In the genomic region with DNA sequence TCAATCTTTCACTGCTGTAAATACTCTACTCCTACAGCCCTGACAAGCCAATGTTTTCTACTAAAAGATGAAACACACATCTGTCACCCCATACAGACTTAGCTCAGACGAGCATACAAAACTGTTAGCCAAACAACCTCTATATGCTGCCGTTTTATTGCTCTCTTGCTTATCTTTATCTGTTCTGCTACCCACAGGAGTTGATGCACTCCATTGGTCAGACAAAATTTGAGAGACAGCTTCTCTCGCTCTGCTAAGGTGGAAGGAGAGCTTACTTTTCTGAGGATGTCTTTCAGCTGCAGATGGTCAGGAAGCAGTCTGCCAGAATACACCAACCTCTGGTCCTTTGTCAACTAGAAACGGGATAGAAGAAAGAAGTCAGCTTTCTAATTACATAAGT, we compare ENCODE assay signal across 30 mouse cellular contexts. TPM values are rescaled to one million over a fixed set of nuclear protein-coding genes. Genes with fewer than 3 reads are reported as not detected.
DNase-seq lines count a peak whose midpoint lies in the region; ATAC-seq and TF ChIP-seq lines count a peak whose summit lies in the region.
"Had no signal": no experiment of that assay in that cellular context is flagged by ENCODE, and none has a peak within 500 bp of the region (broad histone marks: within the 10 kb centered on the region; RNA-seq: fewer than 3 reads in every experiment).

No protein-coding gene starts in this region.

- H3K27ac ChIP-seq in lung, embryonic 15.5 days: 0 out of 2 replicates have a peak overlapping the region, but pooled peaks have one; percentile 24
- no peak overlapping the region for H3K27ac ChIP-seq in lung, postnatal 0 days (ENCODE audit: low read length)
- H3K27ac ChIP-seq in neural tube, embryonic 15.5 days (replicated peaks): no peak overlapping the region
- H3K27ac ChIP-seq: embryonic facial prominence, embryonic 15.5 days; forebrain, embryonic 15.5 days; heart, embryonic 10.5 days; hindbrain, embryonic 13.5 days; hindbrain, postnatal 0 days had no signal

- no peaks in the 10 kb centered on the region for H3K27me3 ChIP-seq in lung, embryonic 15.5 days
- H3K27me3 ChIP-seq in lung, postnatal 0 days (replicated peaks; ENCODE audit: insufficient read depth, low read length): no peaks in the 10 kb centered on the region
- no peaks in the 10 kb centered on the region for H3K27me3 ChIP-seq in neural tube, embryonic 15.5 days (replicated peaks)
- H3K27me3 ChIP-seq: CH12.LX; embryonic facial prominence, embryonic 15.5 days; forebrain, embryonic 15.5 days; hindbrain, embryonic 13.5 days had no signal

- no peak overlapping the region for H3K9ac ChIP-seq in lung, embryonic 15.5 days
- no peak overlapping the region for H3K9ac ChIP-seq in lung, postnatal 0 days (replicated peaks; ENCODE audit: low read depth)
- H3K9ac ChIP-seq in neural tube, embryonic 15.5 days (replicated peaks): no peak overlapping the region
- H3K9ac ChIP-seq: embryonic facial prominence, embryonic 15.5 days; forebrain, embryonic 15.5 days; hindbrain, embryonic 13.5 days had no signal

- TF ChIP-seq CTCF in lung, postnatal 0 days (IDR thresholded peaks at IDR 0.05): no peak

- H3K36me3 ChIP-seq in lung, embryonic 15.5 days: 0 out of 2 replicates have a peak, but pooled peaks cover 5% of the 10 kb centered on the region
- 0 out of 2 replicates have a peak, but pooled peaks cover 3% of the 10 kb centered on the region for H3K36me3 ChIP-seq in lung, postnatal 0 days (ENCODE audit: insufficient read depth, low read length)
- H3K36me3 ChIP-seq in neural tube, embryonic 15.5 days: peaks cover 8% of the 10 kb centered on the region
- H3K36me3 ChIP-seq: forebrain, embryonic 15.5 days had no signal

- intact Hi-C loops in heart, postnatal 25 days (cut with DNase I): no loop called here

- H3K4me1 ChIP-seq in lung, embryonic 15.5 days: peaks cover 7% of the 10 kb centered on the region
- peaks cover 2% of the 10 kb centered on the region; the same call in 1 of the 2 replicates for H3K4me1 ChIP-seq in lung, postnatal 0 days (ENCODE audit: insufficient read depth, low read depth, low read length)
- H3K4me1 ChIP-seq in neural tube, embryonic 15.5 days: no peaks in the 10 kb centered on the region
- H3K4me1 ChIP-seq: embryonic facial prominence, embryonic 15.5 days; forebrain, embryonic 15.5 days; heart, embryonic 10.5 days; hindbrain, embryonic 13.5 days had no signal

- peak; percentile 44 for DNase-seq in heart, adult 11 months
- no peak for DNase-seq in heart, postnatal 25 days (ENCODE audit: low spot score)
- no peak for DNase-seq in lung, postnatal 0 days (ENCODE audit: low spot score)
- DNase-seq: adrenal gland, adult 8-10 months; adrenal gland, postnatal 36 days; cerebellum, adult 11 months; cerebellum, adult 8-10 months; cerebellum, postnatal 14 days; embryo, embryonic 11 days; gastrocnemius, postnatal 25 days; heart, adult 18-20 months; heart, postnatal 10 days had no signal

- TF ChIP-seq EP300 in lung, postnatal 0 days (IDR thresholded peaks at IDR 0.05): no peak

- no peak for ATAC-seq in lung, embryonic 15.5 days (ENCODE audit: borderline replicate concordance, extremely low read depth, low FRiP score, low TSS enrichment)
- ATAC-seq in lung, postnatal 0 days: no peak
- 0 out of 2 replicates have a peak, but pooled peaks have one; percentile 50 for ATAC-seq in megakaryocyte progenitor cell, adult 5-6 weeks (replicated peaks; ENCODE audit: poor library complexity)
- no peak for ATAC-seq in neural tube, embryonic 15.5 days (ENCODE audit: low FRiP score)
- ATAC-seq in erythroblast, adult 5-6 weeks (replicated peaks; ENCODE audit: low FRiP score, poor library complexity, severe bottlenecking): no peak
- ATAC-seq: forebrain, embryonic 15.5 days; hindbrain, postnatal 0 days had no signal

- 51% methylated on average over 4 of the region's 4 CpGs for WGBS in lung, embryonic 15.5 days
- WGBS in lung, postnatal 0 days: 56% methylated on average over 4 of the region's 4 CpGs
- 63% methylated on average over 4 of the region's 4 CpGs for WGBS in neural tube, embryonic 15.5 days

- no peak overlapping the region for H3K4me2 ChIP-seq in lung, embryonic 15.5 days
- H3K4me2 ChIP-seq in lung, postnatal 0 days (replicated peaks; ENCODE audit: low read depth, low read length): no peak overlapping the region
- no peak overlapping the region for H3K4me2 ChIP-seq in neural tube, embryonic 15.5 days
- H3K4me2 ChIP-seq: embryonic facial prominence, embryonic 15.5 days; forebrain, embryonic 15.5 days; hindbrain, embryonic 13.5 days had no signal

- no peaks in the 10 kb centered on the region for H3K9me3 ChIP-seq in lung, embryonic 15.5 days
- no peaks in the 10 kb centered on the region for H3K9me3 ChIP-seq in lung, postnatal 0 days (ENCODE audit: low read length)
- H3K9me3 ChIP-seq in neural tube, embryonic 15.5 days (replicated peaks): no peaks in the 10 kb centered on the region
- H3K9me3 ChIP-seq: embryonic facial prominence, embryonic 15.5 days; forebrain, embryonic 15.5 days; heart, embryonic 10.5 days; hindbrain, embryonic 13.5 days had no signal

- H3K4me3 ChIP-seq in lung, embryonic 15.5 days: no peak overlapping the region
- H3K4me3 ChIP-seq in lung, postnatal 0 days (ENCODE audit: low read depth, low read length): no peak overlapping the region
- H3K4me3 ChIP-seq in neural tube, embryonic 15.5 days (replicated peaks): no peak overlapping the region
- H3K4me3 ChIP-seq: embryonic facial prominence, embryonic 15.5 days; forebrain, embryonic 15.5 days; heart, embryonic 10.5 days; hindbrain, embryonic 13.5 days had no signal

RNA-seq across cellular contexts. Expression of a gene that starts 18.7 kb away (rescaled TPM):
- total RNA-seq in heart, postnatal 25 days (2021): 10 to 100 TPM; 33.4 to 37.8 TPM
- polyA plus RNA-seq in lung, embryonic 15.5 days (2015; fragmentation: Nextera tagmentation; extraction: Ambion mirVana): 31.4 and 32.0 TPM in 2 replicates
- 36.2 and 39.3 TPM in 2 replicates for polyA plus RNA-seq in lung, postnatal 0 days (2015; fragmentation: Nextera tagmentation; extraction: Ambion mirVana)
- total RNA-seq in megakaryocyte progenitor cell, adult 5-6 weeks (2015): 36.6 and 36.8 TPM in 2 replicates
- 12.0 and 18.2 TPM in 2 replicates for total RNA-seq in megakaryocyte progenitor cell, adult 5-6 weeks (2017)
- polyA plus RNA-seq in neural tube, embryonic 15.5 days (2015; fragmentation: Nextera tagmentation; extraction: Ambion mirVana): 31.6 and 33.9 TPM in 2 replicates
- total RNA-seq in erythroblast, adult 5-6 weeks (2015; ENCODE audit: low replicate concordance): 47.1 and 48.7 TPM in 2 replicates
- total RNA-seq in erythroblast, adult 5-6 weeks (2017; ENCODE audit: low replicate concordance): 28.2 and 30.0 TPM in 2 replicates

RNA-seq across cellular contexts. Expression of a gene that starts 43.7 kb away (rescaled TPM):
- not detected for total RNA-seq in heart, postnatal 25 days (2021)
- not detected in 2 replicates for polyA plus RNA-seq in lung, embryonic 15.5 days (2015; fragmentation: Nextera tagmentation; extraction: Ambion mirVana)
- polyA plus RNA-seq in lung, postnatal 0 days (2015; fragmentation: Nextera tagmentation; extraction: Ambion mirVana): not detected in 2 replicates
- total RNA-seq in megakaryocyte progenitor cell, adult 5-6 weeks (2015): not detected in 2 replicates
- total RNA-seq in megakaryocyte progenitor cell, adult 5-6 weeks (2017): not detected in 2 replicates
- polyA plus RNA-seq in neural tube, embryonic 15.5 days (2015; fragmentation: Nextera tagmentation; extraction: Ambion mirVana): not detected in 2 replicates
- not detected in 2 replicates for total RNA-seq in erythroblast, adult 5-6 weeks (2015; ENCODE audit: low replicate concordance)
- not detected in 2 replicates for total RNA-seq in erythroblast, adult 5-6 weeks (2017; ENCODE audit: low replicate concordance)
- total RNA-seq: adrenal gland, adult 8-10 months; adrenal gland, postnatal 36 days; CH12.LX; common myeloid progenitor, adult 5-6 weeks; gastrocnemius, adult 18-20 months; gastrocnemius, postnatal 25 days; heart, adult 18-20 months; heart, postnatal 10 days; hematopoietic stem cell, adult 5-6 weeks; hindbrain, postnatal 0 days had no signal
- polyA plus RNA-seq: brain, embryonic 14.5 days; embryonic facial prominence, embryonic 11.5 days; embryonic facial prominence, embryonic 15.5 days; forebrain, embryonic 11.5 days; forebrain, embryonic 15.5 days; frontal cortex, adult 2 months; heart, embryonic 10.5 days; heart, embryonic 14.5 days; hindbrain, embryonic 13.5 days; hindbrain, postnatal 0 days had no signal
